Mouse (Mus musculus) CH12.LX (cell line): Measurements from ENCODE around the gene Rac3.

ENCODE experiments used
- CTCF ChIP-seq, 2 experiments: IDR thresholded peaks in 1 of 2; conservative IDR thresholded peaks in 1 of 2; 2 replicates each; pipeline ENCODE4 v1.5.1; 2011 to 2012; ENCODE audit warnings: low read depth in 2 of 2, low read length in 2 of 2, improper control_type of control experiment in 1 of 2, inconsistent platforms in 1 of 2, mild to moderate bottlenecking in 1 of 2, moderate library complexity in 1 of 2
- EP300 ChIP-seq: IDR thresholded peaks from 2 replicates; pipeline ENCODE4 v1.6.1; 2011; ENCODE audit warnings: low read length, improper control_type of control experiment
- MAX ChIP-seq: IDR thresholded peaks from 2 replicates; pipeline ENCODE4 v1.6.1; 2011; ENCODE audit warnings: low read length, improper control_type of control experiment
- POLR2A ChIP-seq: IDR thresholded peaks from 2 replicates; pipeline ENCODE4 v1.6.1; 2011; ENCODE audit warnings: low read depth, mild to moderate bottlenecking, improper control_type of control experiment, low read length
- TCF12 ChIP-seq: IDR thresholded peaks from 2 replicates; pipeline ENCODE4 v1.6.1; 2014; ENCODE audit warnings: low read depth, mild to moderate bottlenecking, inconsistent platforms, low read length, improper control_type of control experiment
- ZKSCAN1 ChIP-seq: IDR thresholded peaks from 2 replicates; pipeline ENCODE4 v1.6.1; 2012; ENCODE audit warnings: low read depth, inconsistent platforms, low read length, improper control_type of control experiment, borderline replicate concordance

DNA sequence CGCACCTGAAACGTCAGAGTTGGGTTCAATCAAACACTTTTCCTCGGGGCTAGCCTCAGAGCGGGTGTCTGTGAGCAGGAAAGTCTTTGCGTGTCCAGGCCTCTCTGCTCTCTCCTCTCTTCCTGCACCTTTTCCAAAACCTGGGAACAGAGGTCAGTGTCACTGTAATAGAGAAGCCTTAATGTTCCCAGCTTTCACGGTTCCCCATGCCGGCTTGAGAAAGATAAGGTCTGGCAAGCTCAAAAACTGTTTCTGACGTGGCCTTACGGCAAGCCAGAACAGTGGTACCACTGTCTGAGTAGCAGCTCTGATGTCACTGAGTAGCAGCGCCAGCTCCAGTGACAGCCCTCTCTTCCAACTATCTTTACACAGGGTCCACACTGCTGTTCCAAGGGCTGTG is 6.7 kb upstream of the Rac3 start:
- TF ChIP-seq TCF12: no peak
- TF ChIP-seq EP300: no peak
- TF ChIP-seq POLR2A: no peak
- TF ChIP-seq ZKSCAN1: no peak
- TF ChIP-seq CTCF (conservative IDR thresholded peaks at IDR 0.05 in 1 of 2, IDR thresholded peaks at IDR 0.05 in 1 of 2; ENCODE audit: low read depth in 2 of 2, low read length in 2 of 2): no peak
- no peak for TF ChIP-seq MAX
